Mouse (Mus musculus) embryonic fibroblast, embryonic 13.5 days (primary cell): ENCODE data around the gene Gm10717. TPM values are rescaled to one million over a fixed set of nuclear protein-coding genes. Genes with fewer than 3 reads are reported as not detected.
"Not testable (repeated sequence)": the region's sequence is repeated elsewhere in the genome, so short reads cannot be mapped to it uniquely, and the experiment has no call there.

Experiments used
- H3K27ac ChIP-seq: 2 replicates; pipeline ENCODE4 v1.5.1; 2012; ENCODE audit warnings: low read length, control low read depth, inconsistent platforms; ENCODE audit not compliant: insufficient read depth
- H3K4me1 ChIP-seq: 2 replicates; pipeline ENCODE4 v1.6.1; 2011; ENCODE audit warnings: low read length; ENCODE audit not compliant: control insufficient read depth, insufficient read depth
- H3K4me3 ChIP-seq: 2 replicates; pipeline ENCODE4 v1.5.1; 2011; ENCODE audit warnings: mild to moderate bottlenecking, control low read depth, low read length; ENCODE audit not compliant: insufficient read depth
- CTCF ChIP-seq: IDR thresholded peaks from 2 replicates; pipeline ENCODE4 v1.5.1; 2011; ENCODE audit warnings: mild to moderate bottlenecking, control low read depth, low read length, moderate library complexity, borderline replicate concordance; ENCODE audit not compliant: insufficient read depth
- polyA plus RNA-seq: library from polyadenylated mRNA; stranded (reverse); fragments of >200 nt; gene quantifications from 2 replicates; pipeline ENCODE4 v1.2.4, GENCODE M21; 2011; ENCODE audit warnings: low read depth; ENCODE audit not compliant: missing spikeins, insufficient read length

Gm10717 gene
- 0.80 TPM in 1 of 2 replicates, not detected in the other for polyA plus RNA-seq

DNA sequence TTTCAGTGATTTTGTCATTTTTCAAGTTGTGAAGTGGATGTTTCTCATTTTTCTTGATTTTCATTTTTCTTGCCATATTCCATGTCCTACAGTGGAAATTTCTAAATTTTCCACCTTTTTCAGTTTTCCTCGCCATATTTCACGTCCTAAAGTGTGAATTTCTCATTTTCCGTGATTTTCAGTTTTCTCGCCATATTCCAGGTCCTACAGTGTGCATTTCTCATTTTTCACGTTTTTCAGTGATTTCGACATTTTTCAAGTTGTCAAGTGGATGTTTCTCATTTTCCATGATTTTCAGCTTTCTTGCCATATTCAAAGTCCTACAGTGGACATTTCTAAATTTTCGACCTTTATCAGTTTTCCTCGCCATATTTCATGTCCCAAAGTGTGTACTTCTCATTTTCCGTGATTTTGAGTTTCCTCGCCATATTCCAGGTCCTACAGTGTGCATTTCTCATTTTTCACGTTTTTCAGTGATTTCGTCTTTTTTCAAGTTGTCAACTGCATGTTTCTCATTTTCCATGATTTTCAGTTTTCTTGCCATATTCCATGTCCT, at the start of gene Gm10717:
TSS of gene Gm10717 (plus strand) at position 506 of the 556 bp plus-strand sequence.
- H3K4me3 ChIP-seq, H3K4me1 ChIP-seq, H3K27ac ChIP-seq: not testable (repeated sequence)

DNA sequence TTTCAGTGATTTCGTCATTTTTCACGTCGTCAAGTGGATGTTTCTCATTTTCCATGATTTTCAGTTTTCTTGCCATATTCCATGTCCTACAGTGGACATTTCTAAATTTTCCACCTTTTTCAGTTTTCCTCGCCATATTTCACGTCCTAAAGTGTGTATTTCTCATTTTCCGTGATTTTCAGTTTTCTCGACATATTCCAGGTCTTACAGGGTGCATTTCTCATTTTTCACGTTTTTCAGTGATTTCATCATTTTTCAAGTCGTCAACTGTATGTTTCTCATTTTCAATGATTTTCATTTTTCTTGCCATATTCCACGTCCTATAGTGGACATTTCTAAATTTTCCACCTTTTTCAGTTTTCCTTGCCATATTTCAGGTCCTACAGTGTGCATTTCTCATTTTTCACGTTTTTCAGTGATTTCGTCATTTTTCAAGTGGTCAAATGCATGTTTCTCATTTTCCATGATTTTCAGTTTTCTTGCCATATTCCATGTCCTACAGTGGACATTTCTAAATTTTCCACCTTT, 24.7 kb upstream of the Gm10717 start, which contains the start of gene Gm10722:
TSS of gene Gm10722 (plus strand) at position 478 of the 528 bp plus-strand sequence.
- not testable (repeated sequence) for H3K4me3 ChIP-seq, H3K27ac ChIP-seq, H3K4me1 ChIP-seq
- TF ChIP-seq CTCF = 0 out of 2 replicates have a peak, but pooled peaks have one; percentile 3

DNA sequence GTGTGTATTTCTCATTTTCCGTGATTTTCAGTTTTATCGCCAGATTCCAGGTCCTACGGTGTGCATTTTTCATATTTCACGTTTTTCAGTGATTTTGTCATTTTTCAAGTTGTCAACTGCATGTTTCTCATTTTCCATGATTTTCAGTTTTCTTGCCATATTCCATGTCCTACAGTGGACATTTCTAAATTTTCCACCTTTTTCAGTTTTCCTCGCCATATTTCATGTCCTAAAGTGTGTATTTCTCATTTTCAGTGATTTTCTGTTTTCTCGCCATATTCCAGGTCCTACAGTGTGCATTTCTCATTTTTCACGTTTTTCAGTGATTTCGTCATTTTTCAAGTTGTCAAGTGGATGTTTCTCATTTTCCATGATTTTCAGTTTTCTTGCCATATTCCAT, 24.2 kb upstream of the Gm10717 start:
- H3K27ac ChIP-seq, H3K4me3 ChIP-seq, H3K4me1 ChIP-seq: not testable (repeated sequence)

DNA sequence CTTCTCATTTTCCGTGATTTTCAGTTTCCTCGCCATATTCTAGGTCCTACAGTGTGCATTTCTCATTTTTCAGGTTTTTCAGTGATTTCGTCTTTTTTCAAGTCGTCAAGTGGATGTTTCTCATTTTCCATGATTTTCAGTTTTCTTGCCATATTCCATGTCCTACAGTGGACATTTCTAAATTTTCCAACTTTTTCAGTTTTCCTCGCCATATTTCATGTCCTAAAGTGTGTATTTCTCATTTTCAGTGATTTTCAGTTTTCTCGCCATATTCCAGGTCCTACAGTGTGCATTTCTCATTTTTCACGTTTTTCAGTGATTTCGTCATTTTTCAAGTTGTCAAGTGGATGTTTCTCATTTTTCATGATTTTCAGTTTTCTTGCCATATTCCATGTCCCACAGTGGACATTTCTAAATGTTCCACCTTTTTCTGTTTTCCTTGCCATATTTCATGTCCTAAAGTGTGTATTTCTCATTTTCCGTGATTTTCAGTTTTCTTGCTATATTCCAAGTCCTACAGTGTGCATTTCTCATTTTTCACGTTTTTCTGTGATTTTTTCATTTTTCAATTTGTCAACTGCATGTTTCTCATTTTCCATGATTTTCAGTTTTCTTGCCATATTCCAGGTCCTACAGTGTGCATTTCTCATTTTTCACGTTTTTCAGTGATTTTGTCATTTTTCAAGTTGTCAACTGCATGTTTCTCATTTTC, 23.1 kb upstream of the Gm10717 start:
- H3K4me3 ChIP-seq, H3K27ac ChIP-seq, H3K4me1 ChIP-seq: not testable (repeated sequence)
- 0 out of 2 replicates have a peak, but pooled peaks have one; percentile 40 for TF ChIP-seq CTCF

DNA sequence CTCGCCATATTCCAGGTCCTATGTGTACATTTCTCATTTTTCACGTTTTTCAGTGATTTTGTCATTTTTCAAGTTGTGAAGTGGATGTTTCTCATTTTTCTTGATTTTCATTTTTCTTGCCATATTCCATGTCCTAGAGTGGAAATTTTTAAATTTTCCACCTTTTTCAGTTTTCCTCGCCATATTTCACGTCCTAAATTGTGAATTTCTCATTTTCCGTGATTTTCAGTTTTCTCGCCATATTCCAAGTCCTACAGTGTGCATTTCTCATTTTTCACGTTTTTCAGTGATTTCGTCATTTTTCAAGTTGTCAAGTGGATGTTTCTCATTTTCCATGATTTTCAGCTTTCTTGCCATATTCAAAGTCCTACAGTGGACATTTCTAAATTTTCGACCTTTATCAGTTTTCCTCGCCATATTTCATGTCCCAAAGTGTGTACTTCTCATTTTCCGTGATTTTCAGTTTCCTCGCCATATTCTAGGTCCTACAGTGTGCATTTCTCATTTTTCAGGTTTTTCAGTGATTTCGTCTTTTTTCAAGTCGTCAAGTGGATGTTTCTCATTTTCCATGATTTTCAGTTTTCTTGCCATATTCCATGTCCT, 22.3 kb upstream of the Gm10717 start, which contains the start of gene Gm11168:
TSS of gene Gm11168 (plus strand) at position 553 of the 603 bp plus-strand sequence.
- TF ChIP-seq CTCF = peak; percentile 47
- not testable (repeated sequence) for H3K27ac ChIP-seq, H3K4me1 ChIP-seq, H3K4me3 ChIP-seq

DNA sequence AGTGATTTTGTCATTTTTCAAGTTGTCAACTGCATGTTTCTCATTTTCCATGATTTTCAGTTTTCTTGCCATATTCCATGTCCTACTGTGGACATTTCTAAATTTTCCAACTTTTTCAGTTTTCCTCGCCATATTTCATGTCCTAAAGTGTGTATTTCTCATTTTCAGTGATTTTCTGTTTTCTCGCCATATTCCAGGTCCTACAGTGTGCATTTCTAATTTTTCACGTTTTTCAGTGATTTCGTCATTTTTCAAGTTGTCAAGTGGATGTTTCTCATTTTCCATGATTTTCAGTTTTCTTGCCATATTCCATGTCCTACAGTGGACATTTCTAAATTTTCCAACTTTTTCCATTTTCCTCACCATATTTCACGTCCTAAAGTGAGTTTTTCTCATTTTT, 19.0 kb upstream of the Gm10717 start:
- H3K4me3 ChIP-seq, H3K27ac ChIP-seq, H3K4me1 ChIP-seq: not testable (repeated sequence)

DNA sequence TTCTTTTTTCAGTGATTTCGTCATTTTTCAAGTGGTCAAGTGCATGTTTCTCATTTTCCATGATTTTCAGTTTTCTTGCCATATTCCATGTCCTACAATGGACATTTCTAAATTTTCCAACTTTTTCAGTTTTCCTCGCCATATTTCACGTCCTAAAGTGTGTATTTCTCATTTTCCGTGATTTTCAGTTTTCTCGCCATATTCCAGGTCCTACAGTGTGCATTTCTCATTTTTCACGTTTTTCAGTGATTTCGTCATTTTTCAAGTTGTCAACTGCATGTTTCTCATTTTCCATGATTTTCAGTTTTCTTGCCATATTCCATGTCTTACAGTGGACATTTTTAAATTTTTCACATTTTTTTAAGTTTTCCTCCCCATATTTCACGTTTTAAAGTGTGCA, 18.6 kb upstream of the Gm10717 start:
- H3K4me1 ChIP-seq, H3K27ac ChIP-seq: not testable (repeated sequence)

DNA sequence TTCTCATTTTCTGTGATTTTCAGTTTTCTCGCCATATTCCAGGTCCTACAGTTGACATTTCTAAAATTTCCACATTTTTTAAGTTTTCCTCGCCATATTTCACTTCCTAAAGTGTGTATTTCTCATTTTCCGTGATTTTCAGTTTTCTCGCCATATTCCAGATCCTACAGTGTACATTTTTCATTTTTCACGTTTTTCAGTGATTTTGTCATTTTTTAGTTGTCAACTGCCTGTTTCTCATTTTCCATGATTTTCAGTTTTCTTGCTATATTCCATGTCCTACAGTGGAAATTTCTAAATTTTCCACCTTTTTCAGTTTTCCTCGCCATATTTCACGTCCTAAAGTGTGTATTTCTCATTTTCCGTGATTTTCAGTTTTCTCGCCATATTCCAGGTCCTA, 17.9 kb upstream of the Gm10717 start:
- H3K27ac ChIP-seq, H3K4me1 ChIP-seq, H3K4me3 ChIP-seq: not testable (repeated sequence)
- TF ChIP-seq CTCF = 0 out of 2 replicates have a peak, but pooled peaks have one; percentile 16

More for the DNA sequence above, 18.6 kb upstream of the Gm10717 start:
- H3K4me3 ChIP-seq = not testable (repeated sequence)

DNA sequence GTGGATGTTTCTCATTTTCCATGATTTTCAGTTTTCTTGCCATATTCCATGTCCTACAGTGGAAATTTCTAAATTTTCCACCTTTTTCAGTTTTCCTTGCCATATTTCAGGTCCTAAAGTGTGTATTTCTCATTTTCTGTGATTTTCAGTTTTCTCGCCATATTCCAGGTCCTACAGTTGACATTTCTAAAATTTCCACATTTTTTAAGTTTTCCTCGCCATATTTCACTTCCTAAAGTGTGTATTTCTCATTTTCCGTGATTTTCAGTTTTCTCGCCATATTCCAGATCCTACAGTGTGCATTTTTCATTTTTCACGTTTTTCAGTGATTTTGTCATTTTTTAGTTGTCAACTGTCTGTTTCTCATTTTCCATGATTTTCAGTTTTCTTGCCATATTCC, 15.9 kb upstream of the Gm10717 start:
- H3K4me3 ChIP-seq, H3K27ac ChIP-seq, H3K4me1 ChIP-seq: not testable (repeated sequence)

DNA sequence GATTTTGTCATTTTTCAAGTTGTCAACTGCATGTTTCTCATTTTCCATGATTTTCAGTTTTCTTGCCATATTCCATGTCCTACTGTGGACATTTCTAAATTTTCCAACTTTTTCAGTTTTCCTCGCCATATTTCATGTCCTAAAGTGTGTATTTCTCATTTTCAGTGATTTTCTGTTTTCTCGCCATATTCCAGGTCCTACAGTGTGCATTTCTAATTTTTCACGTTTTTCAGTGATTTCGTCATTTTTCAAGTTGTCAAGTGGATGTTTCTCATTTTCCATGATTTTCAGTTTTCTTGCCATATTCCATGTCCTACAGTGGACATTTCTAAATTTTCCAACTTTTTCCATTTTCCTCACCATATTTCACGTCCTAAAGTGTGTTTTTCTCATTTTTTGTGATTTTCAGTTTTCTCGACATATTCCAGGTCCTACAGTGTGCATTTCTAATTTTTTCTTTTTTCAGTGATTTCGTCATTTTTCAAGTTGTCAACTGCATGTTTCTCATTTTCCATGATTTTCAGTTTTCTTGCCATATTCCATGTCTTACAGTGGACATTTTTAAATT, 13.1 kb upstream of the Gm10717 start:
- not testable (repeated sequence) for H3K4me3 ChIP-seq, H3K4me1 ChIP-seq, H3K27ac ChIP-seq

DNA sequence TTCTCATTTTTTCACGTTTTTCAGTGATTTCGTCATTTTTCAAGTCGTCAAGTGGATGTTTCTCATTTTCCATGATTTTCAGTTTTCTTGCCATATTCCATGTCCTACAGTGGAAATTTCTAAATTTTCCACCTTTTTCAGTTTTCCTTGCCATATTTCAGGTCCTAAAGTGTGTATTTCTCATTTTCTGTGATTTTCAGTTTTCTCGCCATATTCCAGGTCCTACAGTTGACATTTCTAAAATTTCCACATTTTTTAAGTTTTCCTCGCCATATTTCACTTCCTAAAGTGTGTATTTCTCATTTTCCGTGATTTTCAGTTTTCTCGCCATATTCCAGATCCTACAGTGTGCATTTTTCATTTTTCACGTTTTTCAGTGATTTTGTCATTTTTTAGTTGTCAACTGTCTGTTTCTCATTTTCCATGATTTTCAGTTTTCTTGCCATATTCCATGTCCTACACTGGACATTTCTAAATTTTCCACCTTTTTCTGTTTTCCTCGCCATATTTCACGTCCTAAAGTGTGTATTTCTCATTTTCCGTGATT, 12.4 kb upstream of the Gm10717 start, which contains the start of gene Gm10721:
TSS of gene Gm10721 (plus strand) at position 408 of the 547 bp plus-strand sequence.
- not testable (repeated sequence) for H3K27ac ChIP-seq, H3K4me3 ChIP-seq, H3K4me1 ChIP-seq

DNA sequence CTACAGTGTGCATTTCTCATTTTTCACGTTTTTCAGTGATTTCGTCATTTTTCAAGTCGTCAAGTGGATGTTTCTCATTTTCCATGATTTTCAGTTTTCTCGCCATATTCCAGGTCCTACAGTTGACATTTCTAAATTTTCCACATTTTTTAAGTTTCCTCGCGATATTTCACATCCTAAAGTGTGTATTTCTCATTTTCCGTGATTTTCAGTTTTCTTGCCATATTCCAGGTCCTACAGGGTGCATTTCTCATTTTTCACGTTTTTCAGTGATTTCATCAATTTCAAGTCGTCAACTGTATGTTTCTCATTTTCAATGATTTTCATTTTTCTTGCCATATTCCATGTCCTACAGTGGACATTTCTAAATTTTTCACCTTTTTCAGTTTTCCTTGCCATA, 9.9 kb upstream of the Gm10717 start, which contains the start of gene Gm10720:
TSS of gene Gm10720 (plus strand) at position 301 of the 400 bp plus-strand sequence.
- H3K27ac ChIP-seq = not testable (repeated sequence)

DNA sequence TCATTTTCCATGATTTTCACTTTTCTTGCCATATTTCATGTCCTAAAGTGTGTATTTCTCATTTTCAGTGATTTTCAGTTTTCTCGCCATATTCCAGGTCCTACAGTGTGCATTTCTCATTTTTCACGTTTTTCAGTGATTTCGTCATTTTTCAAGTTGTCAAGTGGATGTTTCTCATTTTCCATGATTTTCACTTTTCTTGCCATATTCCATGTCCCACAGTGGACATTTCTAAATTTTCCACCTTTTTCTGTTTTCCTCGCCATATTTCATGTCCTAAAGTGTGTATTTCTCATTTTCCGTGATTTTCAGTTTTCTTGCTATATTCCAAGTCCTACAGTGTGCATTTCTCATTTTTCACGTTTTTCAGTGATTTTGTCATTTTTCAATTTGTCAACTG, 9.3 kb upstream of the Gm10717 start:
- not testable (repeated sequence) for H3K4me1 ChIP-seq, H3K27ac ChIP-seq, H3K4me3 ChIP-seq

More for the DNA sequence above, 9.9 kb upstream of the Gm10717 start, which contains the start of gene Gm10720:
- not testable (repeated sequence) for H3K4me3 ChIP-seq, H3K4me1 ChIP-seq

DNA sequence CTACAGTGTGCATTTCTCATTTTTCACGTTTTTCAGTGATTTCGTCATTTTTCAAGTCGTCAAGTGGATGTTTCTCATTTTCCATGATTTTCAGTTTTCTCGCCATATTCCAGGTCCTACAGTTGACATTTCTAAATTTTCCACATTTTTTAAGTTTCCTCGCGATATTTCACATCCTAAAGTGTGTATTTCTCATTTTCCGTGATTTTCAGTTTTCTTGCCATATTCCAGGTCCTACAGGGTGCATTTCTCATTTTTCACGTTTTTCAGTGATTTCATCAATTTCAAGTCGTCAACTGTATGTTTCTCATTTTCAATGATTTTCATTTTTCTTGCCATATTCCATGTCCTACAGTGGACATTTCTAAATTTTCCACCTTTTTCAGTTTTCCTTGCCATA, 8.1 kb upstream of the Gm10717 start, which contains the start of gene Gm10719:
TSS of gene Gm10719 (plus strand) at position 301 of the 400 bp plus-strand sequence.
- H3K27ac ChIP-seq, H3K4me3 ChIP-seq, H3K4me1 ChIP-seq: not testable (repeated sequence)
